Mouse (Mus musculus): ENCODE measurements at regions not wholly inside any gene's neighbourhood (a gene's known extent, or its start where the extent isn't known, plus 50 kb on each side); places are given as distances from the start of the nearest gene placed in this dataset.
A peak's percentile ranks its signal among the peaks of the same experiment; 100 is the strongest.
"Not testable (repeated sequence)": the region's sequence is repeated elsewhere in the genome, so short reads cannot be mapped to it uniquely, and the experiment has no call there.

- DNase-seq (ENCODE audit: low spot score in 2 of 2), result peak; percentile 55 to 72
Measured at GRCm38 (mm10) chr10:57000892-57001722, 485.1 kb upstream of the Hsf2 start.

- DNase-seq (ENCODE audit: low spot score in 2 of 2), result no peak
Measured at GRCm38 (mm10) chr10:57001723-57002110, 484.5 kb upstream of the Hsf2 start.

GRCm38 (mm10) chr10:57037641-57038040 lies 448.5 kb upstream of the Hsf2 start:
- DNase-seq (ENCODE audit: low spot score in 2 of 2), result no peak

- no peak for DNase-seq (ENCODE audit: low spot score in 2 of 2)
Measured at GRCm38 (mm10) chr10:57040201-57040600, 446.0 kb upstream of the Hsf2 start.

DNA sequence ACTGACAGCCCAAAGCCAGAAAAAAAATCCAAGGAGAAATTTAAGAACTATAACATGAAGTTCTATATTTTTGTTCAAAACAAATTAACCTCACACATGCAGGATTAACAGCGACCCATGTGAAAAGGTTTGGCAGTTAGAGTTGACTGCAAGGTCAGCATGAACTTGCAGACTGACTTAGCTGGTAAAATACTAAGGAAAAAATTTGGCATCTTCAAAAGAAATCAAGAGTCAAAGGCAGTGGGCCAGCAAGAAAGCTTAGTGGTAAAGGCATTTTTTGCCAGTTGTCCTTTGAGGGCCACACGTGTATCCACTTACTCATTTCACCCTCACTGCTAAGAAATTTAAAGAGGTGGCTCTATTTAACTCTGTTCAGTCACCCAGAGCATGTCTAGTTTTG lies 440.2 kb upstream of the Hsf2 start:
- DNase-seq (ENCODE audit: low spot score in 2 of 2), result no peak

GRCm38 (mm10) chr10:57046891-57047290 lies 439.3 kb upstream of the Hsf2 start:
- peak; percentile 15 to 46 for DNase-seq (ENCODE audit: low spot score in 2 of 2)

- no peak for DNase-seq (ENCODE audit: low spot score in 2 of 2)
Measured at GRCm38 (mm10) chr10:57047719-57048118, 438.5 kb upstream of the Hsf2 start.

DNA sequence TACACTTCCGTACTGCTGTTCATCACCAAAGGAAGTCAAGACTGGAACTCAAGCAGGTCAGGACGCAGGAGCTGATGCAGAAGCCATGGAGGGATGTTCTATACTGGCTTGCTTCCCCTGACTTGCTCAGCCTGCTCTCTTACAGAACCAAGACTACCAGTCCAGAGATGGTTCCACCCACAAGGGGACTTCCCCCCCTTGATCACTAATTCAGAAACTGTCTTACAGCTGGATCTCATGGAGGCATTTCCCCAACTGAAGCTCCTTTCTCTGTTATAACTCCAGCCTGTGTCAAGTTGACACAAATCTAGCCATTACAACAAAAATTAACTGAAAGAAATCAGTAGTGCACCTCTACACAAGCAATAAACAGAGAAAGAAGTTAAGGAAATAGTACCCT lies 432.8 kb upstream of the Hsf2 start:
- not testable (repeated sequence) for DNase-seq (ENCODE audit: low spot score in 2 of 2)

DNA sequence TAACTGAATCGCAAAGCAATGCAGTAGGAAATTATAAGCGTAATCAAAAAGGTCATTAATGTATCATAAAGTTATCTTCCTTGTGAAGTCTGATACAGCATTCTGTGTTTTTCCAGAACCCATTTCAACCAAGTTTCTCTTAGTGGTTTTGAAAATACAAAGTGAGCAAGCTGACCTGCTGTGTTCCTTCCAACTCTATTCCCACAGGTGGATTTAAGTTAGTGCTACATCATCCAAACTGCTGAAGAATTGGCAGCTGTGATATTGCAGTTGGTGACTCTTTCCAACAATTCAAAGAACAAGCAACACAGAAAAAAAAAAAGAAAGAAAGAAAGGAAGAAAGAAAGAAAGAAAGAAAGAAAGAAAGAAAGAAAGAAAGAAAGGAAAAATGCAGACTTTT lies 396.1 kb upstream of the Hsf2 start:
- no peak for DNase-seq (ENCODE audit: low spot score in 2 of 2)

DNA sequence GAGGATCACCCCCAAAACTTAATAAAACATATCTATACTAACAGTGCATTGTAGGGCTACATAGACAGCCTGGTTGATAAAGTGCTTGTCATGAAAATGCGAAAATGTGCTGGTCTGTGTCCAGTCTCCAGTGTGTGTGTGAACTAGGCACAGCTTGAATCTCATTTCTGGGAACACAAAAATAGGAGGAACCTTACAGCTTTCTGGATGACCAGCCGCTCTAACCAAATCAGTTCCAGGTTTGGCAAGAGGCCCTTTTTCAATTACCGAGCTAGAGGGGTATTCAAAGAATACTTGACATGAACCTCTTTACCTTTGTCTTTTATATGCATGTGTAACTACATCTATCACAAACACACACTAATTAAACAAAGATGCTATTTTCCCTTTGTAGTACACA lies 390.3 kb upstream of the Hsf2 start:
- DNase-seq (ENCODE audit: low spot score in 2 of 2), result no peak

- peak; percentile 65 for DNase-seq (ENCODE audit: low spot score in 2 of 2)
Measured at GRCm38 (mm10) chr10:57113359-57113758, 372.8 kb upstream of the Hsf2 start.

DNA sequence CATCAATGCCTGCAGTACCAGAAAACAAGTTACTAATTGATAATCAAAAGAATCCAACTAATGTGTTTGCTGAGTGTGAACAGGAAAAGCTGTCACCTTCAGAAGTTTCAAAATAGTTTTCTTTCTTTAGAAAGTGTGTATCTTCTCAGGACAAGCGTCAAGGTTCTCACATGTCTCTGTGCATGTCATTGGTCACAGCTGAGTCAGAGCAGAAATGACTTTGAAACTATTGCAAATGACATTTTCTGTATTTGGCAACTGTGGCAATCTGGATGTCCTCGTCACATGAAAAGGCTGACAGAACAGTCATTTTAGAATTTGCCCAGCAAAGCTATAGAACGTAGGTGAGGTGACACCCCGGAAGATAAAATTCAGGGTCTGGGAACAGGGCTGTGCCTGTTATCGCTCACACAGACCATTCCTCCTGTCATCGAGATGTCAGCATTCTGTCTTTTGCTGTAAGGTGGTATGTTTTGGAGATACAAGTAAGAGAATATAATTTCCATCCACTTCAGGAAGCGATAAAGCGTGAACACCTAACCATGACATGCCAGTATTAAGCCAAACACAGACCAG lies 371.4 kb upstream of the Hsf2 start:
- DNase-seq (ENCODE audit: low spot score in 2 of 2), result peak; percentile 66 to 81

DNA sequence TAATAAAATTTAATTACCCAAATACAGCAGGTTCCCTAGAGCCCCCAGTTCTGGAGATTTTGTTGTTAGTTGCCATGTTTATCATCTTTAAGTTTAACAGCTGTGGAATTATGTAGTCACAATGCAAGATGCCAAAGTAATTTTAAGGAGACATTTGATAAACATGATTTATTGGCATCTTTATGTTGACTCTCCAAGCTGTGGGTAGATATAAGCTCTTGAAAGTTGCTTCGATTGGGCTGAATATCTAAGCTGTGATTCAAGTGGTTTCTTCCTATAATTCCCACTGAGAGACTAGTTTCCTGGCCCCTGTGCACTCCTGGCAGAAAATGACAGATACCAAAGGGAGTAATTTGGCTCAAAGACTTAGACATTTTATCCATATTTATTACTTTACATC lies 364.7 kb upstream of the Hsf2 start:
- no peak for DNase-seq (ENCODE audit: low spot score in 2 of 2)

DNA sequence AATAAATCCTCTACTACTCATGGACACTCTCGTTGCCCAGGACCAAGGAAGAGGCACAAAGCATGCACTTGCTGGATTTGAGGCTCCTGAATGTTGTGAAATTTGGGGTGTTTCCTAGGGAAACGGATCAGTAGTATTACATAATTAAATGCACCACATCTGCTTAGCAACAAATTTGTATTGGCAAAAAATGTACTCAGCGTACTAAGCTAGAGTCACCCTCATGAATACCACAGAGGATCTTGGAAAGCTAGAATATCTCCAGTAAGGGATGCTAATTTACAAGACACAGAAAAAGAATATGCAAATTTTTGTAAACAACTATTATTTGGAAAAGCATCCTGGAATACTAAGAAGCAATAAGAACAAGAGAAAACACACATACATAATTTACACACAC lies 359.0 kb upstream of the Hsf2 start:
- DNase-seq (ENCODE audit: low spot score in 2 of 2), result no peak

GRCm38 (mm10) chr10:57156426-57156825 lies 329.8 kb upstream of the Hsf2 start:
- DNase-seq (ENCODE audit: low spot score in 2 of 2), result no peak

GRCm38 (mm10) chr10:57156912-57157311 lies 329.3 kb upstream of the Hsf2 start:
- DNase-seq (ENCODE audit: low spot score in 2 of 2), result peak; percentile 12 to 39

GRCm38 (mm10) chr10:57160546-57160945 lies 325.6 kb upstream of the Hsf2 start:
- no peak for DNase-seq (ENCODE audit: low spot score in 2 of 2)

GRCm38 (mm10) chr10:57163359-57163758 lies 322.8 kb upstream of the Hsf2 start:
- DNase-seq (ENCODE audit: low spot score in 2 of 2), result no peak

GRCm38 (mm10) chr10:57183560-57183959 lies 302.6 kb upstream of the Hsf2 start:
- peak in 1 of 2 experiments; percentile 43 for DNase-seq (ENCODE audit: low spot score in 2 of 2)

GRCm38 (mm10) chr10:57210701-57211100 lies 275.5 kb upstream of the Hsf2 start:
- no peak for DNase-seq (ENCODE audit: low spot score in 2 of 2)

GRCm38 (mm10) chr10:57231117-57231516 lies 255.1 kb upstream of the Hsf2 start:
- peak; percentile 19 to 54 for DNase-seq (ENCODE audit: low spot score in 2 of 2)

GRCm38 (mm10) chr10:57281220-57281619 lies 205.0 kb upstream of the Hsf2 start:
- DNase-seq (ENCODE audit: low spot score in 2 of 2), result no peak

- DNase-seq (ENCODE audit: low spot score in 2 of 2), result no peak
Measured at GRCm38 (mm10) chr10:57282896-57283295, 203.3 kb upstream of the Hsf2 start.
